Mouse (Mus musculus) embryonic facial prominence, embryonic 10.5 days (tissue): ENCODE measurements around the gene Fer1l5. TPM values are rescaled to one million over a fixed set of nuclear protein-coding genes. Genes with fewer than 3 reads are reported as not detected.

Source experiments
- DNase-seq: peaks from one replicate; pipeline ENCODE4 v3.0.0-alpha.2; 2017; ENCODE audit warnings: low spot score
- H3K27ac ChIP-seq: fragments of 300-500 bp; sonication (generic); replicated peaks from 2 replicates; pipeline ENCODE4 v1.5.1; 2016; ENCODE audit warnings: mild to moderate bottlenecking
- H3K27me3 ChIP-seq: fragments of 300-500 bp; sonication (generic); replicated peaks from 2 replicates; pipeline ENCODE4 v1.6.1; 2016; ENCODE audit warnings: low read depth, mild to moderate bottlenecking; ENCODE audit not compliant: poor library complexity, severe bottlenecking
- H3K36me3 ChIP-seq: fragments of 300-500 bp; sonication (generic); replicated peaks from 2 replicates; pipeline ENCODE4 v1.6.1; 2016; ENCODE audit warnings: mild to moderate bottlenecking, moderate library complexity
- H3K4me1 ChIP-seq: fragments of 300-500 bp; sonication (generic); 2 replicates; pipeline ENCODE4 v1.6.1; 2016
- H3K4me3 ChIP-seq: fragments of 300-500 bp; sonication (generic); 2 replicates; pipeline ENCODE4 v1.5.1; 2016; ENCODE audit warnings: mild to moderate bottlenecking, moderate library complexity
- H3K9me3 ChIP-seq: fragments of 300-500 bp; sonication (generic); 2 replicates; pipeline ENCODE4 v1.6.1; 2016; ENCODE audit warnings: mild to moderate bottlenecking
- WGBS: fragments of 180-500 bp; shearing (Covaris S2); methylation state at CpG from one replicate; pipeline ENCODE4 v1.1.7; 2016; 5-methylcytosine and 5-hydroxymethylcytosine counted together
- polyA plus RNA-seq: library from polyadenylated mRNA; unstranded; fragments of >200 nt; fragmentation: Nextera tagmentation; extraction: Ambion mirVana; gene quantifications from 2 replicates; pipeline ENCODE4 v1.2.1, GENCODE M21; 2016

Fer1l5 gene
- 1.2 and 1.7 TPM in 2 replicates for polyA plus RNA-seq

- H3K36me3 ChIP-seq, result 0 out of 2 replicates have a peak, but pooled peaks cover 5% of the 10 kb centered on the region
- no peaks in the 10 kb centered on the region for H3K27me3 ChIP-seq
- H3K9me3 ChIP-seq, result 0 out of 2 replicates have a peak, but pooled peaks cover 3% of the 10 kb centered on the region
- no peak within 1 kb of the TSS for H3K4me3 ChIP-seq
- no peak for DNase-seq
- H3K27ac ChIP-seq, result no peak within 1 kb of the TSS
- H3K4me1 ChIP-seq, result peaks cover 10% of the 10 kb centered on the region
- WGBS, result 83% methylated on average over 10 of the region's 10 CpGs
Observed at GRCm38 (mm10) chr1:36371934-36372845, at the start of gene Fer1l5. Gene Fer1l5 (plus strand): TSS chr1:36372291.

GRCm38 (mm10) chr1:36323076-36323475 is 49.0 kb upstream of the Fer1l5 start:
- peaks cover 27% of the 10 kb centered on the region for H3K4me1 ChIP-seq
- DNase-seq, result peak; percentile 30
- H3K27ac ChIP-seq, result no peak overlapping the region
- H3K9me3 ChIP-seq, result no peaks in the 10 kb centered on the region
- no peak overlapping the region for H3K4me3 ChIP-seq
- no peaks in the 10 kb centered on the region for H3K27me3 ChIP-seq
- 42% methylated on average over 9 of the region's 9 CpGs for WGBS
- peaks cover 34% of the 10 kb centered on the region for H3K36me3 ChIP-seq

- WGBS, result 50% methylated on average over 8 of the region's 8 CpGs
Observed at GRCm38 (mm10) chr1:36323746-36324448, 48.2 kb upstream of the Fer1l5 start.

GRCm38 (mm10) chr1:36325900-36326321 is 46.2 kb upstream of the Fer1l5 start:
- Histone ChIP-seq H3K27me3 (no peaks in the 10 kb centered on the region), H3K36me3 (peaks cover 38% of the 10 kb centered on the region), H3K4me3 (no peak overlapping the region), H3K4me1 (peaks cover 27% of the 10 kb centered on the region), H3K9me3 (no peaks in the 10 kb centered on the region), H3K27ac (no peak overlapping the region)
- no peak for DNase-seq
- 89% methylated on average over 2 of the region's 2 CpGs for WGBS

More at GRCm38 (mm10) chr1:36323746-36324448, 48.2 kb upstream of the Fer1l5 start:
- no peak overlapping the region for H3K27ac ChIP-seq
- DNase-seq, result peak; percentile 47
- H3K4me1 ChIP-seq, result peaks cover 27% of the 10 kb centered on the region
- H3K36me3 ChIP-seq, result peaks cover 35% of the 10 kb centered on the region
- H3K27me3 ChIP-seq, result no peaks in the 10 kb centered on the region
- H3K9me3 ChIP-seq, result no peaks in the 10 kb centered on the region
- no peak overlapping the region for H3K4me3 ChIP-seq

- Histone ChIP-seq H3K4me1 (peaks cover 24% of the 10 kb centered on the region), H3K27ac (no peak overlapping the region), H3K4me3 (no peak overlapping the region), H3K9me3 (no peaks in the 10 kb centered on the region), H3K27me3 (no peaks in the 10 kb centered on the region), H3K36me3 (peaks cover 45% of the 10 kb centered on the region)
- 84% methylated on average over 2 of the region's 2 CpGs for WGBS
- no peak for DNase-seq
Observed at GRCm38 (mm10) chr1:36326815-36327214, 45.3 kb upstream of the Fer1l5 start.

GRCm38 (mm10) chr1:36331743-36332142 is 40.3 kb upstream of the Fer1l5 start:
- H3K9me3 ChIP-seq, result no peaks in the 10 kb centered on the region
- no peak overlapping the region for H3K27ac ChIP-seq
- H3K27me3 ChIP-seq, result no peaks in the 10 kb centered on the region
- no peak overlapping the region for H3K4me3 ChIP-seq
- H3K36me3 ChIP-seq, result peaks cover 65% of the 10 kb centered on the region
- DNase-seq, result no peak
- no peaks in the 10 kb centered on the region for H3K4me1 ChIP-seq
- 80% methylated on average over 6 of the region's 6 CpGs for WGBS

GRCm38 (mm10) chr1:36332955-36333887 is 38.9 kb upstream of the Fer1l5 start:
- DNase-seq, result no peak
- WGBS, result 79% methylated on average over 14 of the region's 14 CpGs
- no peaks in the 10 kb centered on the region for H3K27me3 ChIP-seq
- H3K36me3 ChIP-seq, result peaks cover 70% of the 10 kb centered on the region
- H3K4me1 ChIP-seq, result no peaks in the 10 kb centered on the region
- no peak overlapping the region for H3K4me3 ChIP-seq
- H3K27ac ChIP-seq, result no peak overlapping the region
- no peaks in the 10 kb centered on the region for H3K9me3 ChIP-seq

GRCm38 (mm10) chr1:36342547-36342946 is 29.5 kb upstream of the Fer1l5 start:
- no peaks in the 10 kb centered on the region for H3K4me1 ChIP-seq
- H3K27ac ChIP-seq, result no peak overlapping the region
- 93% methylated on average over 6 of the region's 6 CpGs for WGBS
- DNase-seq, result no peak
- H3K9me3 ChIP-seq, result no peaks in the 10 kb centered on the region
- no peak overlapping the region for H3K4me3 ChIP-seq
- no peaks in the 10 kb centered on the region for H3K27me3 ChIP-seq
- H3K36me3 ChIP-seq, result peaks cover 100% of the 10 kb centered on the region

GRCm38 (mm10) chr1:36352351-36352750 is 19.7 kb upstream of the Fer1l5 start:
- Histone ChIP-seq H3K9me3 (no peaks in the 10 kb centered on the region), H3K27ac (no peak overlapping the region), H3K4me1 (no peaks in the 10 kb centered on the region), H3K4me3 (no peak overlapping the region), H3K36me3 (peaks cover 98% of the 10 kb centered on the region), H3K27me3 (no peaks in the 10 kb centered on the region)
- 94% methylated on average over 4 of the region's 4 CpGs for WGBS
- no peak for DNase-seq

GRCm38 (mm10) chr1:36356955-36357695 is 15.0 kb upstream of the Fer1l5 start:
- 93% methylated on average over 5 of the region's 5 CpGs for WGBS

GRCm38 (mm10) chr1:36367698-36368097 is 4.4 kb upstream of the Fer1l5 start:
- Histone ChIP-seq H3K4me3 (peak overlapping the region; percentile 92), H3K36me3 (peaks cover 47% of the 10 kb centered on the region), H3K4me1 (peaks cover 11% of the 10 kb centered on the region), H3K27ac (no peak overlapping the region), H3K27me3 (no peaks in the 10 kb centered on the region), H3K9me3 (0 out of 2 replicates have a peak, but pooled peaks cover 3% of the 10 kb centered on the region)
- 72% methylated on average over 12 of the region's 12 CpGs for WGBS
- no peak for DNase-seq

More at GRCm38 (mm10) chr1:36356955-36357695, 15.0 kb upstream of the Fer1l5 start:
- Histone ChIP-seq H3K9me3 (no peaks in the 10 kb centered on the region), H3K4me3 (no peak overlapping the region), H3K36me3 (peaks cover 95% of the 10 kb centered on the region), H3K4me1 (no peaks in the 10 kb centered on the region), H3K27me3 (no peaks in the 10 kb centered on the region), H3K27ac (no peak overlapping the region)
- DNase-seq, result no peak
